Mouse (Mus musculus) liver, embryonic 12.5 days (tissue): ENCODE results near the gene Crybb1. TPM values are rescaled to one million over a fixed set of nuclear protein-coding genes. Genes with fewer than 3 reads are reported as not detected.

ENCODE experiments used
- ATAC-seq: fragments of 200-750 bp; cut with Nextera tagmentation; 2 replicates; pipeline ENCODE4 v1.8.0; 2017; ENCODE audit warnings: moderate number of reproducible peaks, mild to moderate bottlenecking, moderate library complexity
- H3K27ac ChIP-seq: fragments of 300-500 bp; sonication (generic); 2 replicates; pipeline ENCODE4 v1.5.1; 2016; ENCODE audit warnings: mild to moderate bottlenecking
- H3K27me3 ChIP-seq: fragments of 300-500 bp; sonication (generic); replicated peaks from 2 replicates; pipeline ENCODE4 v1.6.1; 2016; ENCODE audit warnings: mild to moderate bottlenecking, moderate library complexity
- H3K36me3 ChIP-seq: fragments of 300-500 bp; sonication (generic); 2 replicates; pipeline ENCODE4 v1.6.1; 2016; ENCODE audit warnings: mild to moderate bottlenecking, moderate library complexity
- H3K4me1 ChIP-seq: fragments of 300-500 bp; sonication (generic); 2 replicates; pipeline ENCODE4 v1.6.1; 2016
- H3K4me2 ChIP-seq: fragments of 300-500 bp; sonication (generic); 2 replicates; pipeline ENCODE4 v1.6.1; 2016; ENCODE audit warnings: mild to moderate bottlenecking, moderate library complexity
- H3K4me3 ChIP-seq: fragments of 300-500 bp; sonication (generic); 2 replicates; pipeline ENCODE4 v1.5.1; 2016; ENCODE audit warnings: mild to moderate bottlenecking, moderate library complexity
- H3K9ac ChIP-seq: fragments of 300-500 bp; sonication (generic); 2 replicates; pipeline ENCODE4 v1.6.1; 2016; ENCODE audit warnings: mild to moderate bottlenecking, moderate library complexity
- H3K9me3 ChIP-seq: fragments of 300-500 bp; sonication (generic); replicated peaks from 2 replicates; pipeline ENCODE4 v1.6.1; 2016; ENCODE audit warnings: mild to moderate bottlenecking, moderate library complexity
- WGBS: fragments of 180-500 bp; shearing (Covaris S2); methylation state at CpG from one replicate; pipeline ENCODE4 v1.1.7; 2016; ENCODE audit not compliant: insufficient replicate concordance; 5-methylcytosine and 5-hydroxymethylcytosine counted together
- polyA plus RNA-seq: library from polyadenylated mRNA; unstranded; fragments of >200 nt; fragmentation: Nextera tagmentation; extraction: Ambion mirVana; gene quantifications from 2 replicates; pipeline ENCODE4 v1.2.1, GENCODE M21; 2016

The Crybb1 gene
- polyA plus RNA-seq, 1 experiment from 2014 or later = 0.15 TPM

- Histone ChIP-seq H3K9ac (no peak overlapping the region), H3K4me2 (no peak overlapping the region), H3K4me3 (no peak overlapping the region), H3K27me3 (peaks cover 41% of the 10 kb centered on the region), H3K4me1 (peaks cover 46% of the 10 kb centered on the region), H3K36me3 (no peaks in the 10 kb centered on the region), H3K27ac (no peak overlapping the region), H3K9me3 (peaks cover 9% of the 10 kb centered on the region)
- 63% methylated on average over 3 of the region's 3 CpGs for WGBS
- no peak for ATAC-seq
These were observed 16.7 kb upstream of the Crybb1 start for GRCm38 (mm10) chr5:112238781-112239482.

- H3K4me1 ChIP-seq = peaks cover 64% of the 10 kb centered on the region
- peak overlapping the region; percentile 40 for H3K4me2 ChIP-seq
- no peak overlapping the region for H3K27ac ChIP-seq
- peaks cover 9% of the 10 kb centered on the region for H3K9me3 ChIP-seq
- WGBS = 1% methylated on average over 10 of the region's 10 CpGs
- ATAC-seq = peak; percentile 16; the same call in 1 of the 2 replicates
- no peak overlapping the region for H3K9ac ChIP-seq
- no peaks in the 10 kb centered on the region for H3K36me3 ChIP-seq
- no peak overlapping the region for H3K4me3 ChIP-seq
- peaks cover 46% of the 10 kb centered on the region for H3K27me3 ChIP-seq
These were observed 14.9 kb upstream of the Crybb1 start for GRCm38 (mm10) chr5:112240761-112241160.

- H3K27ac ChIP-seq = peak overlapping the region; percentile 81
- H3K4me2 ChIP-seq = no peak overlapping the region
- peaks cover 65% of the 10 kb centered on the region for H3K4me1 ChIP-seq
- H3K9me3 ChIP-seq = peaks cover 9% of the 10 kb centered on the region
- 50% methylated on average over 2 of the region's 2 CpGs for WGBS
- ATAC-seq = no peak
- no peak overlapping the region for H3K4me3 ChIP-seq
- H3K9ac ChIP-seq = no peak overlapping the region
- no peaks in the 10 kb centered on the region for H3K36me3 ChIP-seq
- peaks cover 38% of the 10 kb centered on the region for H3K27me3 ChIP-seq
These were observed 13.8 kb upstream of the Crybb1 start for GRCm38 (mm10) chr5:112241849-112242248.

GRCm38 (mm10) chr5:112242361-112242778 lies 13.2 kb upstream of the Crybb1 start:
- peaks cover 9% of the 10 kb centered on the region for H3K9me3 ChIP-seq
- peaks cover 65% of the 10 kb centered on the region for H3K4me1 ChIP-seq
- H3K9ac ChIP-seq = no peak overlapping the region
- peak; percentile 65 for ATAC-seq
- H3K4me3 ChIP-seq = no peak overlapping the region
- whole genome bisulfite sequencing = 17% methylated on average over 5 of the region's 5 CpGs
- H3K4me2 ChIP-seq = peak overlapping the region; percentile 21; the same call in 1 of the 2 replicates
- H3K27ac ChIP-seq = peak overlapping the region; percentile 81
- no peaks in the 10 kb centered on the region for H3K36me3 ChIP-seq
- peaks cover 33% of the 10 kb centered on the region for H3K27me3 ChIP-seq

- Histone ChIP-seq H3K4me2 (no peak overlapping the region), H3K9ac (no peak overlapping the region), H3K4me3 (no peak overlapping the region), H3K36me3 (no peaks in the 10 kb centered on the region), H3K9me3 (peaks cover 9% of the 10 kb centered on the region), H3K4me1 (peaks cover 65% of the 10 kb centered on the region), H3K27me3 (peaks cover 26% of the 10 kb centered on the region), H3K27ac (peak overlapping the region; percentile 81)
- 59% methylated on average over 5 of the region's 5 CpGs for WGBS
- no peak for ATAC-seq
These were observed 12.6 kb upstream of the Crybb1 start for GRCm38 (mm10) chr5:112243041-112243440.

GRCm38 (mm10) chr5:112243539-112244274 lies 11.9 kb upstream of the Crybb1 start:
- H3K36me3 ChIP-seq = no peaks in the 10 kb centered on the region
- no peak overlapping the region for H3K4me3 ChIP-seq
- H3K9ac ChIP-seq = no peak overlapping the region
- H3K4me2 ChIP-seq = peak overlapping the region; percentile 36
- H3K27ac ChIP-seq = peak overlapping the region; percentile 81
- H3K9me3 ChIP-seq = peaks cover 9% of the 10 kb centered on the region
- peaks cover 22% of the 10 kb centered on the region for H3K27me3 ChIP-seq
- peak; percentile 58 for ATAC-seq
- H3K4me1 ChIP-seq = peaks cover 65% of the 10 kb centered on the region
- WGBS = 26% methylated on average over 10 of the region's 10 CpGs

GRCm38 (mm10) chr5:112244275-112244562 lies 11.4 kb upstream of the Crybb1 start:
- 25% methylated on average over 1 of the region's 1 CpGs for WGBS
- no peaks in the 10 kb centered on the region for H3K36me3 ChIP-seq
- H3K4me1 ChIP-seq = peaks cover 65% of the 10 kb centered on the region
- H3K4me2 ChIP-seq = peak overlapping the region; percentile 36
- ATAC-seq = peak; percentile 57
- no peak overlapping the region for H3K9ac ChIP-seq
- peaks cover 17% of the 10 kb centered on the region for H3K27me3 ChIP-seq
- H3K27ac ChIP-seq = peak overlapping the region; percentile 57
- H3K4me3 ChIP-seq = no peak overlapping the region
- H3K9me3 ChIP-seq = peaks cover 9% of the 10 kb centered on the region

GRCm38 (mm10) chr5:112244890-112245615 lies 10.6 kb upstream of the Crybb1 start:
- H3K9me3 ChIP-seq = peaks cover 9% of the 10 kb centered on the region
- H3K27ac ChIP-seq = peak overlapping the region; percentile 20; the same call in 1 of the 2 replicates
- 63% methylated on average over 8 of the region's 8 CpGs for WGBS
- no peak overlapping the region for H3K4me2 ChIP-seq
- H3K4me1 ChIP-seq = peaks cover 56% of the 10 kb centered on the region
- H3K4me3 ChIP-seq = no peak overlapping the region
- ATAC-seq = no peak
- 0 out of 2 replicates have a peak, but pooled peaks cover 12% of the 10 kb centered on the region for H3K27me3 ChIP-seq
- no peaks in the 10 kb centered on the region for H3K36me3 ChIP-seq
- no peak overlapping the region for H3K9ac ChIP-seq

- Histone ChIP-seq H3K27ac (no peak overlapping the region), H3K9ac (no peak overlapping the region), H3K27me3 (0 out of 2 replicates have a peak, but pooled peaks cover 12% of the 10 kb centered on the region), H3K4me3 (no peak overlapping the region), H3K36me3 (no peaks in the 10 kb centered on the region), H3K4me1 (peaks cover 43% of the 10 kb centered on the region), H3K4me2 (no peak overlapping the region), H3K9me3 (peaks cover 9% of the 10 kb centered on the region)
- 62% methylated on average over 8 of the region's 8 CpGs for WGBS
- ATAC-seq = no peak
These were observed 8.2 kb upstream of the Crybb1 start for GRCm38 (mm10) chr5:112247399-112247798.

GRCm38 (mm10) chr5:112249106-112249505 lies 6.5 kb upstream of the Crybb1 start:
- Histone ChIP-seq H3K27me3 (0 out of 2 replicates have a peak, but pooled peaks cover 12% of the 10 kb centered on the region), H3K27ac (no peak overlapping the region), H3K4me2 (no peak overlapping the region), H3K9me3 (no peaks in the 10 kb centered on the region), H3K9ac (no peak overlapping the region), H3K4me3 (no peak overlapping the region), H3K36me3 (no peaks in the 10 kb centered on the region), H3K4me1 (peaks cover 43% of the 10 kb centered on the region)
- ATAC-seq = no peak
- WGBS = 77% methylated on average over 11 of the region's 11 CpGs

GRCm38 (mm10) chr5:112252400-112252799 lies 3.2 kb upstream of the Crybb1 start, which contains the start of gene Cryba4:
Gene Cryba4, minus strand, starts transcription at chr5:112252518.
- Histone ChIP-seq H3K4me3 (no peak within 1 kb of the TSS), H3K9ac (no peak within 1 kb of the TSS), H3K4me2 (peak within 1 kb of the TSS; percentile 43), H3K36me3 (no peaks in the 10 kb centered on the region), H3K27me3 (peaks cover 3% of the 10 kb centered on the region; the same call in 1 of the 2 replicates), H3K27ac (peak within 1 kb of the TSS; percentile 73), H3K9me3 (no peaks in the 10 kb centered on the region), H3K4me1 (peaks cover 37% of the 10 kb centered on the region)
- WGBS = 42% methylated on average over 2 of the region's 2 CpGs
- no peak for ATAC-seq
